Mouse (Mus musculus): Measurements from ENCODE around the gene C1ql4. TPM values are rescaled to one million over a fixed set of nuclear protein-coding genes. Genes with fewer than 3 reads are reported as not detected.

Gene C1ql4
- polyA plus RNA-seq, 1 experiment from 2014 or later, result 0.22 TPM

- H3K4me1 ChIP-seq, result no peaks in the 10 kb centered on the region; the same call in 1 of the 2 replicates
- H3K36me3 ChIP-seq, result no peaks in the 10 kb centered on the region
- no peak overlapping the region for H3K4me2 ChIP-seq
- no peak for ATAC-seq (ENCODE audit: insufficient number of reproducible peaks, insufficient read depth, low FRiP score, low TSS enrichment, low read depth)
- H3K9ac ChIP-seq, result no peak overlapping the region
- H3K9me3 ChIP-seq, result no peaks in the 10 kb centered on the region
- H3K27ac ChIP-seq, result no peak overlapping the region
- WGBS, result 86% methylated on average over 7 of the region's 7 CpGs
- no peak overlapping the region for H3K4me3 ChIP-seq
- no peaks in the 10 kb centered on the region for H3K27me3 ChIP-seq
Observed at GRCm38 (mm10) chr15:99115065-99115423, 27.4 kb upstream of the C1ql4 start.

GRCm38 (mm10) chr15:99114312-99115064 is 26.9 kb upstream of the C1ql4 start:
- Histone ChIP-seq H3K27ac (no peak overlapping the region), H3K4me2 (no peak overlapping the region), H3K4me1 (no peaks in the 10 kb centered on the region; the same call in 1 of the 2 replicates), H3K4me3 (no peak overlapping the region), H3K27me3 (no peaks in the 10 kb centered on the region), H3K9ac (no peak overlapping the region), H3K9me3 (no peaks in the 10 kb centered on the region), H3K36me3 (no peaks in the 10 kb centered on the region)
- no peak for ATAC-seq (ENCODE audit: insufficient number of reproducible peaks, insufficient read depth, low FRiP score, low TSS enrichment, low read depth)
- WGBS, result 46% methylated on average over 14 of the region's 14 CpGs

GRCm38 (mm10) chr15:99113396-99113975 is 25.9 kb upstream of the C1ql4 start:
- WGBS, result 6% methylated on average over 9 of the region's 9 CpGs
- peak overlapping the region; percentile 30 for H3K4me2 ChIP-seq

GRCm38 (mm10) chr15:99112843-99113395 is 25.3 kb upstream of the C1ql4 start:
- Histone ChIP-seq H3K9me3 (no peaks in the 10 kb centered on the region), H3K27ac (no peak overlapping the region), H3K4me1 (no peaks in the 10 kb centered on the region; the same call in 1 of the 2 replicates), H3K4me3 (no peak overlapping the region), H3K9ac (no peak overlapping the region), H3K27me3 (no peaks in the 10 kb centered on the region), H3K36me3 (no peaks in the 10 kb centered on the region), H3K4me2 (peak overlapping the region; percentile 30)
- 61% methylated on average over 11 of the region's 11 CpGs for WGBS
- no peak for ATAC-seq (ENCODE audit: insufficient number of reproducible peaks, insufficient read depth, low FRiP score, low TSS enrichment, low read depth)

More at GRCm38 (mm10) chr15:99113396-99113975, 25.9 kb upstream of the C1ql4 start:
- no peak overlapping the region for H3K9ac ChIP-seq
- no peak overlapping the region for H3K27ac ChIP-seq
- H3K4me1 ChIP-seq, result no peaks in the 10 kb centered on the region; the same call in 1 of the 2 replicates
- no peaks in the 10 kb centered on the region for H3K9me3 ChIP-seq
- 0 out of 2 replicates have a peak overlapping the region, but pooled peaks have one; percentile 4 for H3K4me3 ChIP-seq
- no peaks in the 10 kb centered on the region for H3K27me3 ChIP-seq
- ATAC-seq (ENCODE audit: insufficient number of reproducible peaks, insufficient read depth, low FRiP score, low TSS enrichment, low read depth), result no peak
- H3K36me3 ChIP-seq, result no peaks in the 10 kb centered on the region

GRCm38 (mm10) chr15:99111809-99112208 is 24.2 kb upstream of the C1ql4 start:
- Histone ChIP-seq H3K4me2 (no peak overlapping the region), H3K27me3 (no peaks in the 10 kb centered on the region), H3K27ac (no peak overlapping the region), H3K4me3 (no peak overlapping the region), H3K9me3 (no peaks in the 10 kb centered on the region), H3K36me3 (no peaks in the 10 kb centered on the region), H3K9ac (no peak overlapping the region), H3K4me1 (no peaks in the 10 kb centered on the region; the same call in 1 of the 2 replicates)
- 49% methylated on average over 4 of the region's 4 CpGs for WGBS
- ATAC-seq (ENCODE audit: insufficient number of reproducible peaks, insufficient read depth, low FRiP score, low TSS enrichment, low read depth), result no peak

GRCm38 (mm10) chr15:99111139-99111538 is 23.5 kb upstream of the C1ql4 start:
- H3K36me3 ChIP-seq, result no peaks in the 10 kb centered on the region
- no peak overlapping the region for H3K4me3 ChIP-seq
- ATAC-seq (ENCODE audit: insufficient number of reproducible peaks, insufficient read depth, low FRiP score, low TSS enrichment, low read depth), result no peak
- H3K27ac ChIP-seq, result no peak overlapping the region
- H3K9me3 ChIP-seq, result no peaks in the 10 kb centered on the region
- WGBS, result 89% methylated on average over 3 of the region's 3 CpGs
- no peak overlapping the region for H3K9ac ChIP-seq
- H3K27me3 ChIP-seq, result no peaks in the 10 kb centered on the region
- no peak overlapping the region for H3K4me2 ChIP-seq
- H3K4me1 ChIP-seq, result no peaks in the 10 kb centered on the region; the same call in 1 of the 2 replicates

GRCm38 (mm10) chr15:99107866-99108265 is 20.2 kb upstream of the C1ql4 start:
- H3K9me3 ChIP-seq, result no peaks in the 10 kb centered on the region
- no peak overlapping the region for H3K27ac ChIP-seq
- H3K4me1 ChIP-seq, result no peaks in the 10 kb centered on the region
- no peak overlapping the region for H3K9ac ChIP-seq
- WGBS, result 79% methylated on average over 3 of the region's 3 CpGs
- H3K4me2 ChIP-seq, result no peak overlapping the region
- ATAC-seq (ENCODE audit: insufficient number of reproducible peaks, insufficient read depth, low FRiP score, low TSS enrichment, low read depth), result no peak
- no peaks in the 10 kb centered on the region for H3K27me3 ChIP-seq
- H3K36me3 ChIP-seq, result no peaks in the 10 kb centered on the region
- no peak overlapping the region for H3K4me3 ChIP-seq

GRCm38 (mm10) chr15:99105238-99105637 is 17.6 kb upstream of the C1ql4 start:
- no peaks in the 10 kb centered on the region for H3K36me3 ChIP-seq
- no peaks in the 10 kb centered on the region for H3K4me1 ChIP-seq
- H3K4me2 ChIP-seq, result no peak overlapping the region
- WGBS, result 80% methylated on average over 7 of the region's 7 CpGs
- no peak overlapping the region for H3K27ac ChIP-seq
- H3K4me3 ChIP-seq, result no peak overlapping the region
- H3K9me3 ChIP-seq, result no peaks in the 10 kb centered on the region
- ATAC-seq (ENCODE audit: insufficient number of reproducible peaks, insufficient read depth, low FRiP score, low TSS enrichment, low read depth), result no peak
- peaks cover 7% of the 10 kb centered on the region for H3K27me3 ChIP-seq
- no peak overlapping the region for H3K9ac ChIP-seq

- 40% methylated on average over 3 of the region's 3 CpGs for WGBS
- ATAC-seq (ENCODE audit: insufficient number of reproducible peaks, insufficient read depth, low FRiP score, low TSS enrichment, low read depth), result no peak
- Histone ChIP-seq H3K4me1 (peaks cover 38% of the 10 kb centered on the region), H3K27me3 (peaks cover 60% of the 10 kb centered on the region), H3K27ac (no peak overlapping the region), H3K9me3 (no peaks in the 10 kb centered on the region), H3K9ac (no peak overlapping the region), H3K36me3 (no peaks in the 10 kb centered on the region), H3K4me3 (no peak overlapping the region), H3K4me2 (no peak overlapping the region)
Observed at GRCm38 (mm10) chr15:99099984-99100383, 12.4 kb upstream of the C1ql4 start.

GRCm38 (mm10) chr15:99099139-99099556 is 11.5 kb upstream of the C1ql4 start:
- no peak; the same call in 1 of the 2 replicates for ATAC-seq (ENCODE audit: insufficient number of reproducible peaks, insufficient read depth, low FRiP score, low TSS enrichment, low read depth)
- Histone ChIP-seq H3K4me1 (peaks cover 45% of the 10 kb centered on the region), H3K4me3 (peak overlapping the region; percentile 46), H3K27ac (no peak overlapping the region), H3K36me3 (no peaks in the 10 kb centered on the region), H3K9ac (peak overlapping the region; percentile 46; the same call in 1 of the 2 replicates), H3K9me3 (no peaks in the 10 kb centered on the region), H3K27me3 (peaks cover 67% of the 10 kb centered on the region), H3K4me2 (peak overlapping the region; percentile 79)
- WGBS, result 1% methylated on average over 15 of the region's 15 CpGs

- H3K9me3 ChIP-seq, result no peaks in the 10 kb centered on the region
- no peak overlapping the region for H3K27ac ChIP-seq
- no peak for ATAC-seq (ENCODE audit: insufficient number of reproducible peaks, insufficient read depth, low FRiP score, low TSS enrichment, low read depth)
- H3K4me2 ChIP-seq, result peak overlapping the region; percentile 79
- peaks cover 73% of the 10 kb centered on the region for H3K27me3 ChIP-seq
- H3K4me3 ChIP-seq, result peak overlapping the region; percentile 46
- peaks cover 50% of the 10 kb centered on the region for H3K4me1 ChIP-seq
- H3K9ac ChIP-seq, result no peak overlapping the region
- WGBS, result 2% methylated on average over 9 of the region's 9 CpGs
- no peaks in the 10 kb centered on the region for H3K36me3 ChIP-seq
Observed at GRCm38 (mm10) chr15:99098493-99098861, 10.9 kb upstream of the C1ql4 start.
